Mouse (Mus musculus) natural killer cell, adult 2 months (primary cell): ENCODE measurements around the gene Ccdc28a.
A peak's percentile ranks its signal among the peaks of the same experiment; 100 is the strongest.

Source experiments
- DNase-seq, 2 experiments: peaks; one replicate each; pipeline ENCODE4 v3.0.0; 2022; ENCODE audit warnings: low spot score in 2 of 2

Ccdc28a gene

GRCm38 (mm10) chr10:18234560-18235401, at the start of gene Ccdc28a:
Gene Ccdc28a (minus strand): TSS chr10:18234998.
- peak; percentile 97 for DNase-seq

- DNase-seq = no peak
Observed at GRCm38 (mm10) chr10:18283991-18284390, 49.2 kb upstream of the Ccdc28a start.

GRCm38 (mm10) chr10:18276090-18276734, 41.4 kb upstream of the Ccdc28a start:
- no peak for DNase-seq

GRCm38 (mm10) chr10:18251345-18251744, 16.5 kb upstream of the Ccdc28a start:
- DNase-seq = no peak

- DNase-seq = no peak
Observed at GRCm38 (mm10) chr10:18243614-18244013, 8.8 kb upstream of the Ccdc28a start.

GRCm38 (mm10) chr10:18237191-18237590, 2.4 kb upstream of the Ccdc28a start:
- no peak for DNase-seq

- DNase-seq = no peak
Observed at GRCm38 (mm10) chr10:18236328-18236927, 1.6 kb upstream of the Ccdc28a start.

- no peak for DNase-seq
Observed at GRCm38 (mm10) chr10:18235402-18235747, 577 bp upstream of the Ccdc28a start.

GRCm38 (mm10) chr10:18233891-18234290, 907 bp downstream of the Ccdc28a start:
- no peak for DNase-seq

GRCm38 (mm10) chr10:18224386-18224785, 10.4 kb downstream of the Ccdc28a start:
- no peak for DNase-seq

GRCm38 (mm10) chr10:18219351-18219750, 15.4 kb downstream of the Ccdc28a start:
- no peak for DNase-seq

GRCm38 (mm10) chr10:18214124-18214523, 20.7 kb downstream of the Ccdc28a start:
- DNase-seq = no peak

GRCm38 (mm10) chr10:18213373-18213772, 21.4 kb downstream of the Ccdc28a start:
- no peak for DNase-seq

GRCm38 (mm10) chr10:18210726-18211125, 24.1 kb downstream of the Ccdc28a start, which contains the start of gene Ect2l:
Gene Ect2l (minus strand): TSS chr10:18210890.
- DNase-seq = no peak

- no peak for DNase-seq
Observed at GRCm38 (mm10) chr10:18210119-18210518, 24.7 kb downstream of the Ccdc28a start.

- no peak for DNase-seq
Observed at GRCm38 (mm10) chr10:18204067-18204466, 30.7 kb downstream of the Ccdc28a start.

- DNase-seq = no peak
Observed at GRCm38 (mm10) chr10:18202401-18202800, 32.4 kb downstream of the Ccdc28a start.

- no peak for DNase-seq
Observed at GRCm38 (mm10) chr10:18200656-18201055, 34.1 kb downstream of the Ccdc28a start.

GRCm38 (mm10) chr10:18199919-18200318, 34.9 kb downstream of the Ccdc28a start:
- no peak for DNase-seq

- DNase-seq = no peak
Observed at GRCm38 (mm10) chr10:18198286-18199015, 36.3 kb downstream of the Ccdc28a start.

- DNase-seq = peak; percentile 66 to 71
Observed at GRCm38 (mm10) chr10:18197206-18197979, 37.4 kb downstream of the Ccdc28a start.
